Mouse (Mus musculus): ENCODE measurements at regions not wholly inside any gene's neighbourhood (a gene's known extent, or its start where the extent isn't known, plus 50 kb on each side); places are given as distances from the start of the nearest gene placed in this dataset.
A peak's percentile ranks its signal among the peaks of the same experiment; 100 is the strongest.

DNA sequence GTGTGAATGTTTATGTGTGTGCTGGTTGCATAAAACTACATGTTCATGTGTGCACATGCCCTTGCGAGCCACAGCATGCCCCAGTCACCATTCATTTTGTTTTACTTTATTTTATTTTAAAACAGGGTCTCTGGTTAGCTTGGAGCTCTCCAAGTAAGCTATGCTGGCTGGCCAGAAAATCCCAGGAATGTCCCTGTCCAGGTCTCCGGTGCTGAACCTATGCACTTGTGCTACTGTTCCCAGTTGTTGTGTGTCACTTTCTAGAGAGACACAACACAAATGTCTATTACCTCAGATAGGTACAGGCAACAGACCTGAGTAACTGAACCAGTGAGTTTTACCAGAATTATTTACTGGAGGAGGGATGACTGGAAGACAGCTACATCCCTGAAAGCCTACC is 530.4 kb upstream of the Castor2 start:
- H3K27me3 ChIP-seq (replicated peaks; ENCODE audit: control insufficient read depth, insufficient read depth, low read length), result no peaks in the 10 kb centered on the region
- DNase-seq (ENCODE audit: low spot score) (peak; percentile 44), ATAC-seq (ENCODE audit: low read depth) (no peak)
- H3K4me1 ChIP-seq (ENCODE audit: control insufficient read depth, insufficient read depth, low read length), result no peaks in the 10 kb centered on the region
- H3K4me2 ChIP-seq (ENCODE audit: low read depth, low read length), result no peak overlapping the region
- H3K9ac ChIP-seq (ENCODE audit: low read depth, low read length), result no peak overlapping the region
- no peaks in the 10 kb centered on the region for H3K36me3 ChIP-seq (ENCODE audit: control insufficient read depth, insufficient read depth, low read length)
- H3K4me3 ChIP-seq (ENCODE audit: low read depth, low read length), result no peak overlapping the region
- H3K9me3 ChIP-seq (ENCODE audit: control insufficient read depth, low read length), result no peaks in the 10 kb centered on the region
- H3K27ac ChIP-seq (replicated peaks; ENCODE audit: low read depth, low read length), result no peak overlapping the region
- WGBS, result 85% methylated on average over 2 of the region's 2 CpGs

DNA sequence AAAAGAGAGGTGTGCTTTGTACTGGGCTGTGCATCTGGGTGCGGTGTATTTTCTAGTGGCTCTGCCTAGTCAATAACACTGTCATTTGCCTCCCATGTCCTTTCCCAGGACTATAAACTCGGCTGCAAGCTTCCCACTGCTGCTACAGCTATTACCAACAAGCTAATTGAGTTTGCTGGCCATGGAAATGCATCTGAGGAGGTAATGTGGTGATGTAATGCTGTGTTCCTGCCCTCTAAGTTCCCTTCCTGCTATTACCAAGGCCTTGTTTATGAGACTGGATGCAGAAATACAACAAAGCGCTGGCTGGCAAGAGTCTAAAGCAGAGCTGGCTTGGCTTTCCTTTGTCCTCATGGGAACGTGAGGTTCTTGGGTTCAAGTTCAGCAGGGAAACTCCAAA is 533.0 kb upstream of the Castor2 start:
- H3K27ac ChIP-seq (replicated peaks; ENCODE audit: low read depth, low read length), result no peak overlapping the region
- no peaks in the 10 kb centered on the region for H3K36me3 ChIP-seq (ENCODE audit: control insufficient read depth, insufficient read depth, low read length)
- H3K9ac ChIP-seq (ENCODE audit: low read depth, low read length), result no peak overlapping the region
- no peaks in the 10 kb centered on the region for H3K27me3 ChIP-seq (replicated peaks; ENCODE audit: control insufficient read depth, insufficient read depth, low read length)
- DNase-seq (ENCODE audit: low spot score) (no peak), ATAC-seq (ENCODE audit: low read depth) (no peak)
- WGBS, result 74% methylated on average over 4 of the region's 4 CpGs
- no peaks in the 10 kb centered on the region for H3K9me3 ChIP-seq (ENCODE audit: control insufficient read depth, low read length)
- H3K4me3 ChIP-seq (ENCODE audit: low read depth, low read length), result no peak overlapping the region
- no peak overlapping the region for H3K4me2 ChIP-seq (ENCODE audit: low read depth, low read length)
- no peaks in the 10 kb centered on the region for H3K4me1 ChIP-seq (ENCODE audit: control insufficient read depth, insufficient read depth, low read length)

DNA sequence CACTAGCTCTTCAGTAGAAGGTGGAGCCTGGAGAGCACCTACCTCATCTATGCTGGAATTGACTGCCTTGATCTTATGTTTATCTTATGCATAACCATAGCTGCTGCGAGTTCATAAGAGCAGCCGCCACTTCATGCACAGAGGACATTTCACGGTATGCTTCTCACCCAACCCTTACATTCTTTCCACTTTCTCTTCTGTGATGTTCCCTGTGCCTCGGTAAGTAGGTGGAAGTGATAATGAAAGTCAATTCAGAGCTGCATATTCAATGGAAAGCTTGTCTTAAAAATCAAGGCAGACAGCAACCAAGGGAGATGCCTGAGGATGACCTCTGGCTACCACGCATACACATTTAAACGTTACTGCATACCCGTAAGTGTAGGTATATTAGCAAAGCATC is 548.9 kb upstream of the Castor2 start:
- Histone ChIP-seq H3K4me1 (ENCODE audit: control insufficient read depth, insufficient read depth, low read length) (no peaks in the 10 kb centered on the region), H3K27me3 (replicated peaks; ENCODE audit: control insufficient read depth, insufficient read depth, low read length) (no peaks in the 10 kb centered on the region), H3K9me3 (ENCODE audit: control insufficient read depth, low read length) (no peaks in the 10 kb centered on the region), H3K4me2 (ENCODE audit: low read depth, low read length) (no peak overlapping the region), H3K36me3 (ENCODE audit: control insufficient read depth, insufficient read depth, low read length) (no peaks in the 10 kb centered on the region), H3K4me3 (ENCODE audit: low read depth, low read length) (no peak overlapping the region), H3K27ac (replicated peaks; ENCODE audit: low read depth, low read length) (no peak overlapping the region), H3K9ac (ENCODE audit: low read depth, low read length) (no peak overlapping the region)
- DNase-seq (ENCODE audit: low spot score) (no peak), ATAC-seq (ENCODE audit: low read depth) (no peak)
- 83% methylated on average over 7 of the region's 7 CpGs for WGBS

DNA sequence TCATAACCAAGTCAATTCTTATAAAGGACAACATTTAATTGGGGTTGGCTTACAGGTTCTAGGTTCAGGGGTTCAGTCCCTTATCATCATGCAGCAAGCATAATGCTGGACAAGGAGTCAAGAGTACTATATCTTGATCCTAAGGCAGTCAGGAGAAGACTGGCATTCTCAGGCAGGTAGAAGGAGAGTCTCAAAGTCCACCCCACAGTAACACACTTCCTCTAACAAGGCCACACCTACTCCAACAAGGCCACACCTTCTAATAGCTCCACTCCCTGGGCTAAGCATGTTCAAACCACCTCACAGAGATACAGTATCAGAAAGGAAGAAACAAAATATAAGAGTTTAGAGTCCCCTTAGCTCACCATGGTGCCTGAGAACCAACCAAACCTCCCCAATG is 557.3 kb upstream of the Castor2 start:
- Histone ChIP-seq H3K27ac (replicated peaks; ENCODE audit: low read depth, low read length) (no peak overlapping the region), H3K9me3 (ENCODE audit: control insufficient read depth, low read length) (peaks cover 4% of the 10 kb centered on the region; the same call in 1 of the 2 replicates), H3K4me3 (ENCODE audit: low read depth, low read length) (no peak overlapping the region), H3K27me3 (replicated peaks; ENCODE audit: control insufficient read depth, insufficient read depth, low read length) (no peaks in the 10 kb centered on the region), H3K4me1 (ENCODE audit: control insufficient read depth, insufficient read depth, low read length) (no peaks in the 10 kb centered on the region), H3K36me3 (ENCODE audit: control insufficient read depth, insufficient read depth, low read length) (no peaks in the 10 kb centered on the region), H3K4me2 (ENCODE audit: low read depth, low read length) (no peak overlapping the region), H3K9ac (ENCODE audit: low read depth, low read length) (no peak overlapping the region)
- ATAC-seq (ENCODE audit: low read depth), result no peak
- DNase-seq (ENCODE audit: low spot score), result no peak

DNA sequence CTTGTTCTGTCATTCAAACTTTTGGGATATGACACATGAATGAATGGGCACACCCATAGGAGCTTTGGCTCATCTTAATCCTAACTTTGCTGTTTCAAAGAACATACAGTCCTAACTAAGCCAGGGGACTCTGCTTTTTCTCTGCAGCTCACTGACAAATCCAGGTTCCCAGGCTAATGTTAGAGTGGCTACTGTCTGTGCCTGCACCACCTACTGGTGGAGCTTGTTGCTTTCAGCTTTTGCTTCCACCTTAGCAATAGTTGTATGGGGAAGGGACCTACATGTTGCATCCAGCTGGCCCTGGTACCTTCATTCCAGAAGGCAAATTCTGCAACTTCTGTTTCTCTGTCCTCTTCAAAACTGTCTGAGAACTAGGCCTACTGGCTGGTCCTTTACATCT is 566.8 kb upstream of the Castor2 start:
- ATAC-seq (ENCODE audit: low read depth), result no peak
- Histone ChIP-seq H3K4me1 (ENCODE audit: control insufficient read depth, insufficient read depth, low read length) (no peaks in the 10 kb centered on the region), H3K4me3 (ENCODE audit: low read depth, low read length) (no peak overlapping the region), H3K9ac (ENCODE audit: low read depth, low read length) (no peak overlapping the region), H3K27me3 (replicated peaks; ENCODE audit: control insufficient read depth, insufficient read depth, low read length) (no peaks in the 10 kb centered on the region), H3K9me3 (ENCODE audit: control insufficient read depth, low read length) (no peaks in the 10 kb centered on the region), H3K4me2 (ENCODE audit: low read depth, low read length) (no peak overlapping the region), H3K27ac (replicated peaks; ENCODE audit: low read depth, low read length) (no peak overlapping the region), H3K36me3 (ENCODE audit: control insufficient read depth, insufficient read depth, low read length) (no peaks in the 10 kb centered on the region)
- DNase-seq (ENCODE audit: low spot score), result peak; percentile 12

DNA sequence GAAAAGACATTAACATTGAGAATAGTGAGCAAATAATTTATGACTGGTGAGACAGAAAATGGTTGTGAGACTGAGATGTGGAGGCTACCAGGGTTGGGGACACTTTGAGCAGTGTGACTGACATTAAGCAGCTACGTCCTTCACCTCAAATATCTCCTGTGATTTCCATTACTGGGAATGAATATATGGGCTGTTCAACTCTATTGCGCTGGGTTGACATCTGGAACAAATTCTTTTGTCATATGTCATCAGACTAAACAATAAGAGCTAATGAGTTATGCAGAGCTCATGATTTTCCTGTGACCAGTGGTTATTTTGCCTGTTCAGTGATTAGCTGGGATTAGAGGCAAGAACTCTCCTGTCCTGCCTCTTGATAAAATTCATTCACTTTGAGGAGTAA is 593.9 kb upstream of the Castor2 start:
- H3K9ac ChIP-seq (ENCODE audit: low read depth, low read length), result no peak overlapping the region
- no peaks in the 10 kb centered on the region for H3K36me3 ChIP-seq (ENCODE audit: control insufficient read depth, insufficient read depth, low read length)
- H3K4me2 ChIP-seq (ENCODE audit: low read depth, low read length), result no peak overlapping the region
- WGBS, result 37% methylated on average over 2 of the region's 2 CpGs
- H3K9me3 ChIP-seq (ENCODE audit: control insufficient read depth, low read length), result no peaks in the 10 kb centered on the region
- no peaks in the 10 kb centered on the region; the same call in 1 of the 2 replicates for H3K4me1 ChIP-seq (ENCODE audit: control insufficient read depth, insufficient read depth, low read length)
- DNase-seq (ENCODE audit: low spot score), result peak; percentile 25
- no peak overlapping the region for H3K4me3 ChIP-seq (ENCODE audit: low read depth, low read length)
- ATAC-seq (ENCODE audit: low read depth), result no peak
- H3K27ac ChIP-seq (replicated peaks; ENCODE audit: low read depth, low read length), result no peak overlapping the region
- H3K27me3 ChIP-seq (replicated peaks; ENCODE audit: control insufficient read depth, insufficient read depth, low read length), result no peaks in the 10 kb centered on the region

DNA sequence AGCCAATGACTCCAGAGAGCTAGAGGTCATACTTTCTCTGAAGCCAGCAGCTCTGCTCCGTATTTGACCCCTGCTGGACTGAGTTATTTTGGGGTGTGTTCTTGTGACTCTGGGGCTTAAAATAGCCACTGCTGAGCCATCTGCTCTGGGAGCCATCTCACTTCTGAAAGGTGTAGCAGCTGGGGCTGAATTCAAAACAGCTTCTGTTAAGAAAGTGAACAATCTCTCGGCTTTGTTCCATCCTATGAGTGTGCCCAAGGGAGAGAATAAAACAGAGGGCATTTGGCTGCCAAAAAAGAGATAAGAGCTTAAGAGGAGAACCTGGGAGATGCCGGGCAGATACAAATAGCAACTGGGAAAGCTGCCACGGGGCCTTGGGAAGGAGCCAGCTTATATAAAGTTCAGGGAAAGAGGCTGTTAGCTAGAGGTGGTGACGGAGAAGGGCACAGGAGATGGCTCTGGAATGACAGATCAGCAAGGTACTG is 611.7 kb upstream of the Castor2 start:
- peak; percentile 70 for DNase-seq (ENCODE audit: low spot score)
- no peak overlapping the region for H3K9ac ChIP-seq (ENCODE audit: low read depth, low read length)
- ATAC-seq (ENCODE audit: low read depth), result 0 out of 2 replicates have a peak, but pooled peaks have one; percentile 47
- WGBS, result 39% methylated on average over 5 of the region's 5 CpGs
- H3K27me3 ChIP-seq (replicated peaks; ENCODE audit: control insufficient read depth, insufficient read depth, low read length), result no peaks in the 10 kb centered on the region
- peaks cover 12% of the 10 kb centered on the region; the same call in 1 of the 2 replicates for H3K4me1 ChIP-seq (ENCODE audit: control insufficient read depth, insufficient read depth, low read length)
- H3K4me3 ChIP-seq (ENCODE audit: low read depth, low read length), result no peak overlapping the region
- no peak overlapping the region for H3K27ac ChIP-seq (replicated peaks; ENCODE audit: low read depth, low read length)
- no peaks in the 10 kb centered on the region for H3K36me3 ChIP-seq (ENCODE audit: control insufficient read depth, insufficient read depth, low read length)
- no peaks in the 10 kb centered on the region for H3K9me3 ChIP-seq (ENCODE audit: control insufficient read depth, low read length)
- H3K4me2 ChIP-seq (ENCODE audit: low read depth, low read length), result no peak overlapping the region

DNA sequence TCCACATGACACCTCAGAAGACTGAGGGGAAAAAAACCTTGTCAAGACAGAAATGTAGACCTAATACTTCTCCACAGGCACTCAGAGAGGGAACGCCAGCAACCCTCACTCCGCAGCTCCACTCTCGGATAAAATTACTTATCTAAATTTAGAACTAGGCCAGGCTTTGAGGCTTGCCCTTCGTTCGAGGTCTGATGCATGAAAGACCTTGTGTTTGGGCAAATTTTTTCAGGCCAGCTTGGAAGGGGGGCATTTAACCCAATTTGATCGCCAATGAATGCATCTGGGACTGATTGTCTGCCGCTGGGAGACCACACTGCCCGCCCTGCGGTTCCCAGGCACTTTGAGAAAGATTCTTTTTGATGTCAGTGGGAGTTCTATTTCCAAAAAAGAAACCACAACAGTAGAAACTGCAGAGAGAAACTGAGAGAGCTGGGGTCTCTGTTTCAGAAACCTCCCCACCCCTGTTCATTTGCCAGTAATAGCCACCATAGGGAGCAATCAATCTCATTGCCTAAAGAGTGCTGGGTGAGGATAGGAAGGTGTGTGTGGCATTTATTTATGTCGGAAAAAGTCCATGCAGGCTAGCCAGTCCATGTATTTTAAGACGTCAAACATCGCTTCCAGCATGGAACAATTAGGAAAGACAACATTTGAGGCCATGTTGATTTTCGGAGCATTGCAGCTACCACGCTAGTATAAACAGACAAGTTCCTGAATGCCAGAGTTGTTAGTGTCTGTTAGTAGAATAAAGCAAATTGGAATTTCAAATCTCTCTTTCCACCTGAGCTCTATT is 617.0 kb upstream of the Castor2 start:
- Histone ChIP-seq H3K9ac (ENCODE audit: low read depth, low read length) (no peak overlapping the region), H3K4me2 (ENCODE audit: low read depth, low read length) (peak overlapping the region; percentile 18), H3K4me1 (ENCODE audit: control insufficient read depth, insufficient read depth, low read length) (peaks cover 20% of the 10 kb centered on the region; the same call in 1 of the 2 replicates), H3K36me3 (ENCODE audit: control insufficient read depth, insufficient read depth, low read length) (no peaks in the 10 kb centered on the region), H3K4me3 (ENCODE audit: low read depth, low read length) (no peak overlapping the region), H3K27ac (replicated peaks; ENCODE audit: low read depth, low read length) (0 out of 2 replicates have a peak overlapping the region, but pooled peaks have one; percentile 7), H3K27me3 (replicated peaks; ENCODE audit: control insufficient read depth, insufficient read depth, low read length) (no peaks in the 10 kb centered on the region), H3K9me3 (ENCODE audit: control insufficient read depth, low read length) (0 out of 2 replicates have a peak, but pooled peaks cover under 1% of the 10 kb centered on the region)
- 23% methylated on average over 14 of the region's 14 CpGs for WGBS
- ATAC-seq (ENCODE audit: low read depth) (peak; percentile 65; the same call in 1 of the 2 replicates), DNase-seq (ENCODE audit: low spot score) (peak; percentile 90)

DNA sequence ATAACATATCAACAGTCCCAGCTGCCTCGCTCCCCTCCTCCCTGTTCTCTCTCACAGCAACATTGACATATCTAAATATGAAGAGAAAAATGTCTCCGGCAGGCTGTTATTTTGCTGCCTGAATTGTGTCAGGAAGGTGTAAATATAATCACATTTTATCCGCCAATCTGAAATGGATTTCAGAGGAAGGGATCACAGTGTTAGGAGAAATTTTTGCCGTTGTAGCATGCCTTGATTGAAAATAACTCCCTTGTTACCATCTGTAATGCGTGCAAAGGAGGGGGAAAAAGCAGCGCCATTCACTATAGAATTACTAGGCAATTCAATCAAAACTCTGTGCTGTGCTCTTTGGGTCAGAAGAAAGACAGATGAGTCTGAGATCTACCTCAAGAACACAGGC is 620.3 kb upstream of the Castor2 start:
- Histone ChIP-seq H3K4me2 (ENCODE audit: low read depth, low read length) (no peak overlapping the region), H3K4me3 (ENCODE audit: low read depth, low read length) (no peak overlapping the region), H3K36me3 (ENCODE audit: control insufficient read depth, insufficient read depth, low read length) (no peaks in the 10 kb centered on the region), H3K9me3 (ENCODE audit: control insufficient read depth, low read length) (0 out of 2 replicates have a peak, but pooled peaks cover 3% of the 10 kb centered on the region), H3K4me1 (ENCODE audit: control insufficient read depth, insufficient read depth, low read length) (peaks cover 20% of the 10 kb centered on the region; the same call in 1 of the 2 replicates), H3K27ac (replicated peaks; ENCODE audit: low read depth, low read length) (no peak overlapping the region), H3K9ac (ENCODE audit: low read depth, low read length) (no peak overlapping the region), H3K27me3 (replicated peaks; ENCODE audit: control insufficient read depth, insufficient read depth, low read length) (no peaks in the 10 kb centered on the region)
- ATAC-seq (ENCODE audit: low read depth) (no peak), DNase-seq (ENCODE audit: low spot score) (no peak)
- WGBS, result 71% methylated on average over 6 of the region's 6 CpGs
